Mouse (Mus musculus): Measurements from ENCODE around the gene Trp53bp2.

DNA sequence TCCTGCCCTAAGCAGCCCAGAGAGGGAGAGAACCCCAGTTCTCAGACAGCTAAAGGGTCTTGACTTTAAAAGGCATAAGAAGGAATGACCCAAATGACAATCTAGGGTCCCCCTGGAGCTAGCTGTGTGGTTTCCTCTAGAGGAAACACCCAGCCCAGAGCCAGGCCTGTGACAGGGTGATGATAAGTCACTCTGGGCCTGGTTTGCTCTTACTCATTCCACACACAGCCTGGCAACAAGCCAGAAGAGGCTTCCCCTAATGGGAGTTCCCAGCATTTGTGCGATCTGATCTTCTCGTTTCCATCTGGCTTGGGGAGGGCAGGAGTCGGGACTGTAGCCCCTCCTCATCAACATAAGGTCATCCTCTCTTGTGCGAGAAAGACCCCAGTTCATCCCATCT lies 95.3 kb downstream of the Trp53bp2 start:
- no peak for TF ChIP-seq CTCF (IDR thresholded peaks at IDR 0.05; ENCODE audit: borderline replicate concordance, extremely low read depth, insufficient read depth, insufficient read length)
- TF ChIP-seq POLR2A (IDR thresholded peaks at IDR 0.05; ENCODE audit: borderline replicate concordance, extremely low read depth, insufficient read depth, insufficient read length, poor library complexity, severe bottlenecking), result no peak

Data from brain, embryonic 14.5 days (tissue).